Mouse (Mus musculus): ENCODE measurements at regions not wholly inside any gene's neighbourhood (a gene's known extent, or its start where the extent isn't known, plus 50 kb on each side); places are given as distances from the start of the nearest gene placed in this dataset. TPM values are rescaled to one million over a fixed set of nuclear protein-coding genes. Genes with fewer than 3 reads are reported as not detected.
A peak's percentile ranks its signal among the peaks of the same experiment; 100 is the strongest.

- H3K27me3 ChIP-seq (ENCODE audit: control insufficient read depth, insufficient read depth, low read length): no peaks in the 10 kb centered on the region
- H3K27ac ChIP-seq (ENCODE audit: low read length): no peak overlapping the region
- H3K4me2 ChIP-seq (ENCODE audit: low read depth, low read length): no peak overlapping the region
- no peaks in the 10 kb centered on the region for H3K4me1 ChIP-seq (ENCODE audit: control insufficient read depth, insufficient read depth, low read length)
- 50% methylated on average over 4 of the region's 4 CpGs for WGBS
- ATAC-seq (ENCODE audit: insufficient read depth, low FRiP score): no peak
- no peak overlapping the region for H3K4me3 ChIP-seq (replicated peaks; ENCODE audit: low read length)
- H3K36me3 ChIP-seq (ENCODE audit: control insufficient read depth, insufficient read depth, low read length): no peaks in the 10 kb centered on the region
- H3K9ac ChIP-seq (ENCODE audit: low read length): no peak overlapping the region
- no peaks in the 10 kb centered on the region for H3K9me3 ChIP-seq (replicated peaks; ENCODE audit: control insufficient read depth, low read length)
Measured at GRCm38 (mm10) chr10:91871244-91871643, 690.1 kb upstream of the Tmpo start.

- no peaks in the 10 kb centered on the region for H3K27me3 ChIP-seq (ENCODE audit: control insufficient read depth, insufficient read depth, low read length)
- no peak overlapping the region for H3K27ac ChIP-seq (ENCODE audit: low read length)
- no peak overlapping the region for H3K4me2 ChIP-seq (ENCODE audit: low read depth, low read length)
- H3K36me3 ChIP-seq (ENCODE audit: control insufficient read depth, insufficient read depth, low read length): no peaks in the 10 kb centered on the region
- no peak overlapping the region for H3K9ac ChIP-seq (ENCODE audit: low read length)
- H3K4me1 ChIP-seq (ENCODE audit: control insufficient read depth, insufficient read depth, low read length): no peaks in the 10 kb centered on the region; the same call in 1 of the 2 replicates
- H3K9me3 ChIP-seq (replicated peaks; ENCODE audit: control insufficient read depth, low read length): no peaks in the 10 kb centered on the region
- H3K4me3 ChIP-seq (replicated peaks; ENCODE audit: low read length): no peak overlapping the region
- 35% methylated on average over 6 of the region's 6 CpGs for WGBS
- ATAC-seq (ENCODE audit: insufficient read depth, low FRiP score): no peak
Measured at GRCm38 (mm10) chr10:91858711-91859595, 677.8 kb upstream of the Tmpo start.

DNA sequence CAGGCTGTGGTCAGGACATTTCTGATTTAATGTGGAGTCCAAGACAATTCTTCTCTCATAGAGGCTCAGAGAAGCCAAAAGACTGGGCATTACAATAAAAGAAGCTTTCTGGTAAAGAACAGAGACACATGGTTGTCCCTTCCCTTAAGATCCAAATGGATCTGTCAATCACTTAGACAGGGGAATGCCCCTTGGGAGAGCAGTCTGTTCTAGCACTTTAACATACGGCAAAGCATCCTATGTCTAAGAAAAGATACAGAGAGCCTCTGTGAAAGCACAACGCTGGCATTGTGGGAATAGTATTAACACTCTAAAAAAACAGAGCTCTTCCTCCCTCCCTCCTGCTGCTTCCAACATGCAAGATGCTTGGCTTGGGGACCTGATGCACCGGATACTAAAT, 646.0 kb upstream of the Tmpo start:
- Histone ChIP-seq H3K9ac (ENCODE audit: low read length) (no peak overlapping the region), H3K27me3 (ENCODE audit: control insufficient read depth, insufficient read depth, low read length) (no peaks in the 10 kb centered on the region), H3K4me2 (ENCODE audit: low read depth, low read length) (no peak overlapping the region), H3K4me1 (ENCODE audit: control insufficient read depth, insufficient read depth, low read length) (no peaks in the 10 kb centered on the region), H3K4me3 (replicated peaks; ENCODE audit: low read length) (no peak overlapping the region), H3K36me3 (ENCODE audit: control insufficient read depth, insufficient read depth, low read length) (no peaks in the 10 kb centered on the region), H3K9me3 (replicated peaks; ENCODE audit: control insufficient read depth, low read length) (no peaks in the 10 kb centered on the region), H3K27ac (ENCODE audit: low read length) (no peak overlapping the region)
- no peak for ATAC-seq (ENCODE audit: insufficient read depth, low FRiP score)
- 69% methylated on average over 3 of the region's 3 CpGs for WGBS

- H3K36me3 ChIP-seq (ENCODE audit: control insufficient read depth, insufficient read depth, low read length): no peaks in the 10 kb centered on the region
- H3K27me3 ChIP-seq (ENCODE audit: control insufficient read depth, insufficient read depth, low read length): no peaks in the 10 kb centered on the region
- no peaks in the 10 kb centered on the region for H3K4me1 ChIP-seq (ENCODE audit: control insufficient read depth, insufficient read depth, low read length)
- H3K4me2 ChIP-seq (ENCODE audit: low read depth, low read length): no peak overlapping the region
- no peak for ATAC-seq (ENCODE audit: insufficient read depth, low FRiP score)
- no peaks in the 10 kb centered on the region for H3K9me3 ChIP-seq (replicated peaks; ENCODE audit: control insufficient read depth, low read length)
- H3K9ac ChIP-seq (ENCODE audit: low read length): no peak overlapping the region
- no peak overlapping the region for H3K27ac ChIP-seq (ENCODE audit: low read length)
- H3K4me3 ChIP-seq (replicated peaks; ENCODE audit: low read length): no peak overlapping the region
- 88% methylated on average over 5 of the region's 5 CpGs for WGBS
Measured at GRCm38 (mm10) chr10:91823499-91823898, 642.4 kb upstream of the Tmpo start.

DNA sequence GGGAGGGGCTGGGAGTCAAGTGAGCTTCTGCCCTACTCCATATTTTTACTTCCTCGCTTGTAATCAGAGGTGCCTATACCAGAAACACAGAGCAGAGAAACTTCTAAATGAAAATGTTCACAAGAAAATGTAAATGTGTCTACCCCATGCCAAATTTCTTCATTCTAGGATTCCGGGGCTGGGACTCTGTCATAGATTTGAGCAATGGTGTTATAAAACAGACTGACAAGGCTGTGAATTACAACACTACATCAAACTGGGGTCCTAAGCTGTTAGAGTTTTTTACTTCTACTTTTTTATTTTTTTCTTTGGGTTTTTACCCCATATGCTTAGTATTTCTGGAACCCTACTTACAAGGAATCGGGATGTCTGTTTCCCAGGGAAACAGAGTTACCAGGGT, 623.8 kb upstream of the Tmpo start:
- Histone ChIP-seq H3K9me3 (replicated peaks; ENCODE audit: control insufficient read depth, low read length) (no peaks in the 10 kb centered on the region), H3K4me1 (ENCODE audit: control insufficient read depth, insufficient read depth, low read length) (no peaks in the 10 kb centered on the region), H3K4me3 (replicated peaks; ENCODE audit: low read length) (no peak overlapping the region), H3K27me3 (ENCODE audit: control insufficient read depth, insufficient read depth, low read length) (no peaks in the 10 kb centered on the region), H3K9ac (ENCODE audit: low read length) (no peak overlapping the region), H3K27ac (ENCODE audit: low read length) (no peak overlapping the region), H3K36me3 (ENCODE audit: control insufficient read depth, insufficient read depth, low read length) (no peaks in the 10 kb centered on the region), H3K4me2 (ENCODE audit: low read depth, low read length) (no peak overlapping the region)
- WGBS: 80% methylated on average over 3 of the region's 3 CpGs
- ATAC-seq (ENCODE audit: insufficient read depth, low FRiP score): no peak

MicroRNAs in the stretch of these regions (microRNA counts, 519-probe panel; counts per million panel counts)
- 3,047 counts per million, percentile 70 among the panel's probes with 10 or more counts for microRNA mmu-miR-135a

Small RNA genes in the stretch of these regions (microRNA-seq; reads per million reads assigned to microRNA genes)
- gene Gm22582: not detected
- 3.3 reads per million, percentile 19 among the genes with 10 or more reads in this experiment for gene Mir1251
- 0.66 reads per million for gene Mir135a-2

All from stomach, embryonic 16.5 days (tissue).